Mouse (Mus musculus) spleen, postnatal 4 days (tissue): ENCODE results near the gene Apol9b.
A peak's percentile ranks its signal among the peaks of the same experiment; 100 is the strongest.

ENCODE experiments used
- DNase-seq, 2 experiments: peaks; one replicate each; pipeline ENCODE4 v3.0.0; 2022; ENCODE audit warnings: low spot score in 2 of 2

Apol9b gene

DNA sequence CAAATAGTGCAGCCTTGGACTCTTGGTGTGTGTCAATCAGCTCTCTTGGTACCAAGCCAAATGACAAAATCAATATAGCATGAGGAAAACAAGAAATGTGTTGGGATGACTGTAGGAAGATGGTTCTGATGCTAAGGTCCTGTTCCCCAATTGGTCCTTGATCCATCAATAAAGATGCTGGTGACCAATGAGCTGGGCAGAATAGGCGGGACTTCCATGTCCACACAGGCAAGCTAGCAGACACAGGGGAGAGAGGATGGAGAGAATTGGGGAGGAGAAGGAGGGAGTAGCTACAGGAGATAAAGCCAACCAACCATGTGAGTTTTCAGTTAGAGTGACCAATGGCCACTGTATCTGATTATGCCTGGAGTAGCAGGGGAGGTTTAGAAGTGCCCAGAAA, 17.5 kb downstream of the Apol9b start:
- no peak for DNase-seq

DNA sequence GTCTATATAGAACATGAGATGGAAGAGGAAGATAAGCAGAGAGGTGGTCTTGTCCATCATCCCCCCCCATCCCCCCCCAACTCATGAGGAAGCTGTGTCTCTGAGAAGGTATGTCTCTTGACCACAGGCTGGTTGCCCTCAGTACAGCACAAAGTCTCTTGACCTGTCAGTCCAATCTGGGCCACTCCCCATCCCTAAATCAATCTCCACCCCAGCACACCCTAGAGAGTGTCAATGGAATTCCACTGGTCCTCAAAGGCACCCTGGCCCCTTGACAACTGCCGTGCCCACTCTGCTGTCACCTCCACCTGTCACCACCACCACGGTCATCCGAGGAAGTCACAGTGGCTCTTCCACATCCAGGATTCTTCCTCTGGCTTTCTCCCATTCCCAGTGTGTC, 19.6 kb downstream of the Apol9b start:
- no peak for DNase-seq

DNA sequence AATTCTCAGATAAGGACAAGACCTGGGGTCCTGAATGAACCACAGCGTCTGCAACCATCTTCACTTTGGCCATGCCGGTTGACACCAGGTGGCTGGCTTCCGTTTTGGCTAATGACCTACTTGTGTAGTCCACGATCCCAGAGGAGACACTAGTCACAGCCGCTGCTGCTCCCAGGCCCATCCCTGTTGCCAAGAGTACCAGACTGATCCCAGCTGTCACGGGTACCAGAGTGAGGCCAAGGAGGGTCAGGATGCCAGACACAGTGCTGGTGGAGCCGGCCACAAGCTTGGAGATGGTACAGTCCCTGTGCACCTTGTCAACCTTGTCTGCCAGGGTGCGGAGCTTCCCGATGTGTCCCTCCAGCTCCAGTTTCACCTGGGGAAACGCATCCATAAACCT, 20.9 kb downstream of the Apol9b start:
- DNase-seq: no peak

DNA sequence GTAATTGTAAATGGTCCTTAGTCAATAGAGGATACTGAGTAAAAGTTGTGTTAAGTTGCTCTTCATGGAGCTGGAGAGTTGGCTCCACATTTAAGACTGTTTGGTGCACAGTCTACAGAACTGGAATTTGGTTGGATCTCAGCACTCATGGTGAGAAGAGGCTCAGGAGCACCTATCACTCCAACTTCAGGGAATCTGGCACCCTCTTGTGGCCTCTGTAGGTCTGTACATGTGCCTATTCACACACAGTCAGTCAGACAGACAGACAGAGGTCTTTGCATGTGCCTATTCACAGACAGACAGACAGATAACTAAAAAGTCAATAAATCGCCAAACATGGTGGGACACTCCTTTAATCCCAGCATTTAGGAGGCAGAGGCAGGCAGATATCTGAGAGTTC, 21.6 kb downstream of the Apol9b start:
- no peak for DNase-seq

DNA sequence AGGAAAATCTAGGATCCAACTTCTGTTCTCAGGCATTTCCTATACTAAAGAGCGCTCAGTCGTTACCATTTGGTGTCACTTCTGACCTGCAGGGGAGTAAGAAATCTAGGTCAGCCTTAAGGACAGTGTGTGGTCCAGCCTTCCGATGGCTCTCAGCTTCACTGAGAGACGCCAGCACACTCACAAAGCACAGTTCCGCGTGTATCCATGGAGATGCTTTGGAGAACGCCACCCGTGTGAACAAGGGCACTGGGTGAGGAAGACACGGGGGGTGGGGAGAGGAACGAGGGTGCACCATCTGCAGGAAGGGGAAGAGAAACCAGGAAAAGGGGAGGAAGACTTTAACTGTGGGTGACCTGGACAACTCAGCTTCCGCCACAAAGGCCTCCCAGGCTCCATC, 23.6 kb downstream of the Apol9b start:
- no peak for DNase-seq

DNA sequence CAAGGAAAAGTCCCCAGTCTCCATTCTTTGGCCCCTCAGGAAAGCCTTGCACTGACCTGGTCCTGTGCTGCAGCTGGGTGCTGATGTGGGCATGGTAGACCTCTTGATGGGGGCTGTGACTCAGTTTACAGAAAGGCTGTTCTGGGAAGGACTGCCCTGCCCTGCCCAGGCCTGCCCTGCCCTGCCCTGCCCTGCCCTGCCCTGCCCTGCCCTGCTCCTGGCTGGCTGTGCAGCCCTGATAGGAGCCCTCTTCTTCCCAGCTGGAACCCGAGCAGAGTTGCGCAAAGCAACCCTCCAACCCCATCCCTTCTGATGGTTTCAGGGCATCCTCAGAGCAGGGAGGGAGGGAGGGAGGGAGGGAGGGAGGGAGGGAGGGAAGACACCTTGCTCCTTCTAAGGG, 26.3 kb downstream of the Apol9b start:
- peak; percentile 80 to 84 for DNase-seq

DNA sequence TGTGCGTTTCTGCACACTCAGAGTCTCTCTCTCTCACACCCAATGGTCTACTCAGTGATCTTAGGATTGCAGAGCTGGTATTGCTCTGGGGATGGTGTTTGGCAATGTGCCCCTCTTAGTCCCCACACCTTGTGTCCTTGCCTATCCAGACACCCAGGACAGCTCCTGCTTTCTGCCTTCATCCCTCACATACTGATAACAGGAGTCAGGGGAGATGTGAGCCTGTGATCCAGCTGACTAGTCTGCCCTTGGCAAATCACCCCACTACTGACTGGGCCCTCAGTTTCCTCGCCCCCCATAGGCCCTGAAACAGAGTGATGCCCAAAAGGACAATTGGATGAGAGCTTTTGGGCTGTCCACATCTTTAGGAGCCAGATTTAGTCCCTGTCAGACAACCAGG, 27.2 kb downstream of the Apol9b start:
- peak; percentile 31 to 70 for DNase-seq

DNA sequence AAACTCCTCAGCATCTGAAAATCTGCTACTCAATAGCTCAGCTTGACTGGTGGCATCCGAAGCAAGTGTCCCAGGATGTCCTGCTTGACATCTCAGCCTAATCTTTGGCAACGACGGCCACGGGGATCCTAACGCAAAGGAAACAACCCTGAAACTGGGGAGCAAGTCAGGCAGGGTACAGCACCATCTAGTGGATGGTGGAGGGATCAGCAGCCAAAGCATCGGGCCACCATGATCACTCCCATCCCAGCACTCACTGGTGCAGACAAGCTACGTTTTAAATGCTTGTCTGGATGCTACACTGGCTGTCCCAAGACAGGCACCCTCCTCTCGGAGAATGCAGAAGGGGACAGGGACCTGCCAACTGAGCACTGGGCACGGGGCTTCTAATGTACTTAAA, 28.0 kb downstream of the Apol9b start, which contains the start of gene Apol8:
Gene Apol8, minus strand, starts transcription at position 156 of the 400 bp plus-strand sequence.
- peak; percentile 84 to 91 for DNase-seq

DNA sequence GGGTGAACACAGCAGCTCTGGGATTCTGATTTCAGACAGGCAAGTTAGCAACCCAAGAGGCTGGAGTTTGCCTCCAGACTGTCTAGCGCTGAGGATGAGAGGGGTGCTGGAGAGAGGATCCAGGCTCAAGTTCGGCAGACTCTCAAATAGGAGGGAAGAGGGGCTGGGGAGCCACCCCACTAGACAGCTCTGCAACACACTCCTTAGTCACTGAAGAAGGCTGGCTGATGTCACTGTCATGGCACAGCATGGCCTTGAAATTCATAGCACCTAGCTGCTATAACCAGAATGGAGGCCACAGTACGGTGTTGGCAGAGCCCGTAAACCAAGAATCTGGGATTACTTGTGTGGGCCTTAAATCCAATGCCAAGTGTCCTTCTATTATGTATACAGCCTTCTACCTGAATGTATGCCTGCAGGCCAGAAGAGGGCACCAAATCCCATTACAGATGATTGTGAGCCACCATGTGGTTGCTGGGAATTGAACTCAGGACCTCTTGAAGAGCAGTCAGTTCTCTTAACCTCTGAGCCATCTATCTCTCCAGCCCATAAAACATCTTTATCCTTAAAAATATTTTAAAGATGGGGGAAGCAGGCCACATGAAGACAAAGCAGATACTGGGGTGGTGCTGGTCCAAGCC, 28.9 kb downstream of the Apol9b start:
- no peak for DNase-seq

DNA sequence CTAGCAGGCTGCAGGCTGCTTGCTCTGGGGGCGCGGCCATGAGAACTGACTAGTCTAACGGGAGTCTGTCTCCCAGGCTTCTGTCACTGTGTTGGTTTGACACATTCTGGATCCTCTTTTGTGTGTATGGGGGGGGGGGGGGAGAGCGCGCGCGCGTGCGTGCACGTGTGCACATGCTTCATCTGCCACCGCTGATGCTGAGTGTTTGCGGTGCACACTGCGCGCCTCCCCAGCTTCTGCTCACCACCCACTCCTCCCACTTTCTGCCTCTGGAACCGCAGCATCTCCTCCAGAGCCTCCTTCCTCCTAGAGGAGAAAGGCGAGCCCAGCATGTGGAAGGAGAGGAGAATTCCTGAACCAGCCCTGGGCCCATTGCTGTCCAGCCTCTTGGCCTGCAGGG, 31.2 kb downstream of the Apol9b start:
- no peak for DNase-seq

DNA sequence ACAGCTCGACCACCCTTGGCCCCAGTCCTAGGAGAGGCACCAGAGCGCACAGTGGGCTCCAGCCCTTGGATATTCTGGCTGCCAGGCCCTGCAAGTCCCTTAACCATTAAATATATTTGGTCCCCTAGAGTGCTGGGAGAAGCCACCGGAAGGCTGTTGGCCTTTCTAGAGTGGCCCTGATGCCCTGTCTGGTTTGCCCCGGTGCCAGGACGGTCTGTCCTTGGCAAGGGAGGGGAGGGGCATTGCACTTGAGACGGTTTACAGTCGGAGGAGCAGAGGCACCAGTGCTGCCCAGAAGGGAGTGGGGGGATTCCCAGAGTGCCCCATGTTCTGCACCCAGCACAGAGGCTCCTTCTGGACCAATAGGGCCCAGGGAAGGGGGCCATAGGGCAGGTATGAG, 32.2 kb downstream of the Apol9b start:
- no peak for DNase-seq

DNA sequence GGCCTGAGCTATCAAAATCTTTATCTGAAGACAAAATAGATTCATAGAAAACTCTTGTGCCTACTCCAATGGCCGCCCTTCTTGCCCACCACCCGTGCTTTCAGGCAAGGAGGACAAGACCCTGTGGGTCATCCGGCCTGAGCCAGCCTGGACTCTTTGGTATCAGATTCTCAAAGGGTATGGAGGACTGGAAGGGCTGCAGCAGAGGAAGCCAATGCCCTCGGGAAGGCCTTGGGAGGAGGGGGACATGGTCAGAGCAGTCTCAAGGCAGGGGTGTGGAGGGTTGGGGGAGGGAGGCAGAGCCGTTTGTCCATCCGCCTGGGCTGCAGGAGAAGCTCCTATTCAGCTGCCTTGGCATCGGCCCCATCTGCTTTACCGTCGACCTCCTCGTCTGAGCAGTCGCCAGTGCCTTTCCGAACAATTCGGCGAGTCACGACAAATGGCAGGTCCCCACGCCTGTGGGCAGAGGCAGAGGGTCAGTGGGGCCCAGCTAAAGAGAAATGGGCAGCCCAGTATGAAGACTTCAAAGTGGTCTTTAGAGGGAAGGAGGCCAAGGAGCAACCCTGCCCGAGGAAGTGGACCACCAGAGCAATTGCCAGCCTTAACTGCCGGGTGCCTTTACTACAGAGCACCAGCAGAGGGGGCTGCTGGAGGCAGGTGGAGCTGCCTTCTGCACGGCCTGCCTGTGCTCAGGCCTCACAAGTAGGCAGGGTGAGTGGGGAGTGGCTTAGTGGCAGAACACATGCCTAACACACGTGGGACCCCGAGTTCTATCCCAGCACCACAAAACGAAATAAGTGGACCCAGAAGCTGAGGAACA, 32.9 kb downstream of the Apol9b start:
- DNase-seq: peak; percentile 54 to 80

DNA sequence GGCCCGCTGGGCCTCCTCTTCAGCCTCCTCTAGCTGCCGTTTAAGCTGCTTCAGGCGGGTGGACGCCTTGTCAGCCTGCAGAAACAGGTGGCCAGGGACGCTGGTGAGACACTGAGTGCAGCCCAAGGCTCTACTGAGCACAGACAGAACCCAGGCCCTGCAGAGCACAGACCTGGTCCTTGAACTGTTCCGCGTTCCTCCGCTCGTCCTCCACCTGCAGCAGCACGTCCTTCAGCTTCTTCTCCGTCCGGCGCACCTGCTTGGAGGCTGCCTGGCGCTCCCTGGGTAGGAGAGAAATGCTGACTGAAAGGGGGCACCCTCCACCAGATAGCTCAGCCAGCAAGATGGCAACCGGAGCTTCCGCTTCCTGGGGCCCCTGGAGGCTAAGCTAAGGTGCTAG, 34.2 kb downstream of the Apol9b start:
- DNase-seq: no peak

DNA sequence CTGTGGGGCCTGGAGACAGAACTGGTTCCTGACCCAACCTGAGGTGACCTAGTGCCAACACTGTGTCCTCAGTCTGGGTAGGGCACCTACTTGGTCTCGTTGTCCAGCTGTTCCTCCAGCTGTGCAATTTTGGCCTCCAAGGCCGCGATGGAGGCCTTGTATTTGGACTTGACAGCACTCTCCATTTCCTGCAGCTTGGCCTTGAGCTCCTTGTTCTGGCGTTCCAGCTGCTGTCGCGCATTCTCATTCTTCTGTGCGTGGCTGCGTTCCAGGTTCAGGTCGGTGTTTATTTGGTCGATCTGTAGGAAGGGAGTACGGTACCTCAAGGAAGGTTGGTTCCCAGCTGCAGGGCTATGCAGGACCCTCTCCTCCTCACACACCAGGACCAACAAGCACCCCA, 34.9 kb downstream of the Apol9b start:
- no peak for DNase-seq

DNA sequence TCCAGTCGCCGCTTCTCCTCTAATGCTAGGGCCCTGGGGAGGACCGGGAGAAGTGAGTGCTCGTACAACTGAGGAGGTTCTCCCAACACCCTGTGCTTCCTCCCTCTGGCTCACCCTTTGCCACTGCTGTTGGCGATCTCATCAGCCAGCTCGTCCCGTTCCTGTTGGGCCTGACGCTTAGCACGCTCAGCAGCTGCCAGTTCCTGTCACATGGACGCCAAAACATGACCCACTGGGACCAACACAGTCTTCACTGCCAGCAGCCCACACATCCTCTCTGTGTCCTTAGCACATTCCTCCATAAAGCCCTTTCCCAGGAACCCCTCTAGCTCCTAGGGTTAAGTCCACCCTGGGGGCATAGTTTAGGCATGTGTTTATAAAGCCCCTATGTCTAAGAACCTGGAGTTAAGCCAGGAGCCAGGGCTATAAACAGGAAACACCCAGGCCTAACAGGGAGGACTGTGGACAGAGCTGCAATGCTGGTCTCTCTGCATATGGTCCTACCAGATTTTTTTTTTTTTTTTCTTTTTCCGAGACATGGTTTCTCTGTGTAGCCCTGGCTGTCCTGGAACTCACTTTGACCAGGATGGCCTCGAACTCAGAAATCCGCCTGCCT, 35.7 kb downstream of the Apol9b start:
- no peak for DNase-seq

DNA sequence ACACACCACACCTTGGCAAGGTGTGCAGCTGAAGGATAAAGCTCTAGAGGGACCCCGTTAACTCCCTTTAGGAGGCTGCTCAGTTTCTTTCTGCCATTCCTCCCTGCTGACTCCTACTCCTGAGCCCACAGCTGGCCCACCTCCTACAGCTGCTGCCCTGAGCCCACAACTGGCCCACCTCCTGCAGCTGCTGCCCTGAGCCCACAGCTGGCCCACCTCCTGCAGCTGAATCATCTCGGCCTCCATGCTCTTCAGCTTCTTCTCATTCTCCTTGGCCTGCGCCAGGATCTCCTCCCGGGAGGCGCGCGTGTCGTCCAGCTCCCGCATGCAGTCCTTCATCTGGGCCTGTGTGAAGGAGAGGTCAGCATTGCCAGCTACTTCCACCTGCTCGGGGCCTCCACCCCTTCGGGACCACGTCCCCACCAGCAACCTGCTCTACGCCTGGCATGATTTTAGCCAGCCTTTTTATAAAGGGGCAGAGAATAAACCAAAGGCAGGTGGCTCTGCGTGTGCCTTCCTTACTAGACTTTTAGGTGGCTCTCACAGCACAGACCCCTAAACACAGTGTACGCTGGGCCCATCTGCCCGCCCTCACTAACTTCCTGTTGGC, 36.8 kb downstream of the Apol9b start:
- no peak for DNase-seq

DNA sequence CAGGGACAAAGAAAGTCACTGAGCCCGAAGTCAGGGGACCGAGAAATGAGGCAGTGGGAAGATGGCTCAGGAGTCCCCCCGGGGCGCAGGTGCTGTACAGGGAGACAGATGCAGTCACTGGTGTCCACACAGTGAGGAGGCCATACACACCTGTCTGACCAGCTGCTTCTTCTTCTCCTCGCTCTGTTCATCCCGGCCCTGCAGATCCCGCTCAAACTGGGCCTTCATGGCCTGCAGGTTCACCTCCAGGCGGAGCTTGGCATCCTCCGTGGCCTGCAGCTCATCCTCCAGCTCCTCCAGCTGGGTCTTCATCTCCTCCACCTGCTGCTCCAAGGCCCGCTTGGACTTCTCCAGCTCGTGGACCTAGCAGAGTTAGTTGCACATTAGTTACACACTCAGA, 38.1 kb downstream of the Apol9b start:
- no peak for DNase-seq

DNA sequence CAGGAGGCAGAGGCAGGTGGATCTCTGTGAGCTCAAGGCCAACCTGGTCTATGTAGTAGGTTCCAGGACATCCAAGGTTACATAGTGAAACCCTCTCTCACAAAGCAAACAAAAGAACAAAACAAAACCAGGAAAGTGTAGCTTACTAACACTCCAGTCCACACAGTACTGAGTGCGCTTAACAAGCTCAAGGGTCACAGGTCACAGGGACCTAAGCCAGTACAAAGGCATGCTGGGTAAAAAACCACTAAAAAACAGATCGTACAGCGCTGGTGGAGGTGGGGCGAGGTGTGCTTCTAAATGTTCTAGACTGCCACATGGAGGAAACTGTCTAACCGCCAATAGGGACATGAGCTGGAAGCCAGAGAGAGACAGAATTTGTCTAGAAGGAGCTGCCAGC, 41.5 kb downstream of the Apol9b start:
- no peak for DNase-seq

DNA sequence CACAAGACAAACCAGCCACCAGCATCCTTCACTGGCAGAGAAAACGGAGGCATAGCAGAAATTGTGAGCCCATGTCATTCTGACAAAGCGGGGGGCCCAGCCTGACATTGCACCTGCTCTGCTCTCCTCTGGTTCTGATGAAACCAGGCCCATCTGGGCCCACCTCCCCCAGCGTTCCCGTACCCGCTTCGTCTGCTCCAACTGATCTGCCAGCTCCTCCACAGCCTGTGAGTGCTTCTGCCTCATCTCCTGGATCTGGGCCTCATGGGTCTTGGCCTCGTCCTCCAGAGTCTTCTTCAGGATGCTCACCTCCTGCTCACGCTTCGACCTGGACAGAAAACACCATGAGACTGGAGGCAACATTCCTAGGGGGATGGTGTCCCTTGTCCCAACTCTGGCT, 42.1 kb downstream of the Apol9b start:
- DNase-seq: no peak

DNA sequence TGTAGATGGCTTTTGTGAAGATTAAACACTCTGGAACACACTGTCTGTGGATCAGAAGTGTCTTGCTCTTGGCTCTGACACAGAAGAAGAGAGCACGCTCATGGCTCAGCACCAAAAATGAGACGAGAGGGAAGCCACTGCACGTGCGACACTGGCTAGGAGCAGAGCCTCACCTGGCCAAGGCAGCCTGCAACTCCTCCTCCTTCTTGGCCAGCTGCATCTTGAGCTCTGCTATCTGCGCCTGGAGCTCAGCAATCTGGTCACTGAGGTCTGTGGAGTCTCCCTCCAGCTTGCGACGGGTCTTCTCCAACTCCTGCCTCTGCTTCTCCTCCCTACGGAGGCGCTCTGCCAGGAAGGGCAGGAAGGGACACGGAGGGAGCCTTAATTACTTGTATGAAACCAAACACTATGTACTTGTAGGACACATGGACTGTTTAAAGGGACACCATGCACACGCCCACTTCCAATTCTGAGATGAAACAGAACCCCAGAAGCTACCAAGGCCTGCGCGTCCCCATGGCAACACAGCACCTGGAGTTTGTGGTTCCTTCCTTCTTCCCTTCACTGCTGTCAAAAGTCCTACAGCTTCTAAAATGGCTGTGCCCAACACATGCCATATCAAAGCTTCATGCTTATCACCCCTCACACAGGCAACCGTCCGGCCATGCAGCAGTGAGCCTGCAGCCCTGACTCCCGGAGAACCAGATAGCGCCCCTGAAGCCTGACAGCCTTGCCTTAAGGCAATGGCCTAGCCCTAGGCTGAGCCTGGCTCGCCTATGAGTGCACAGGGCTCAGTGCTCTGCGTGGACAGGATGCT, 44.5 kb downstream of the Apol9b start:
- peak; percentile 80 to 85 for DNase-seq

DNA sequence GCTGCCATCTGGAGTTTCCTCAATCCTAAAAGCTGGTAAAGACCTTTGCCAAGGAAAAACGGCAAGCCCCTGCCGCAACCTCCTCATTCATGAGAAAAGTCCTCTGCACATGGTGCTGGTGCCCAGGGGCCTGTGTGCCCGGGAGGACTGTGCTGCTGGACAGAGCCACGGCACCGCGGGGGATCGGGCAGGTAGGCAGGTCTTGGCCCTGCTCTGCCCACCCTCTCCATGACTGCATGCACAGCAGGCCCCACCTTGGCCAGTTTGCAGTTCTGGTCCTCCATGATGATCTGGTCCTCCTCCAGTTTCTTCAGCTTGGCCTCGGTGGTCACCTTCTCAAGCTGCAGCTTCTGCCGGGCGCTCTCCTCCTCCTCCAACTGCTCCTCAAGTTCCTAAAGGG, 45.5 kb downstream of the Apol9b start:
- DNase-seq: no peak
